38 mouse cellular contexts compared by ENCODE assay signal in the genomic region with DNA sequence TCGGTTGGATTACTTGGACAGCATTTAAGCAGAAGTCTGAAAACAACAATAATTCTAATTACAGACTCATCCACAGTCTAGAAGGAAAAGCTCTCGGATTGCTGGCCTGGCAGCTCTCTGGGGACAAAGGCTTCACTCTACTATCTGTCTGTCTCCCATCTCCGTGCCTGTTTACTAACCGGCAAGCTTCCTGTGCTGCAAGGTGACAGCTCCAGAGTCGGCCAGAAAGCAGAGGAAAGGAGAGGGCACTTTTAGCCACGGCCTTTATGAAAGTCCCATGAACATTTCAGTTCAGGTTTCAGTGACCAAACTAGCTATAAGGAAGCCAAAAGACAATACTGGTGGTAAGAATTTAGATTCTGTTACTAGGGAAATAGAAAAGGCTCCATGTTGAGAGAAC. TPM values are rescaled to one million over a fixed set of nuclear protein-coding genes. Genes with fewer than 3 reads are reported as not detected.
"Had no signal": no experiment of that assay in that cellular context is flagged by ENCODE, and none has a peak within 500 bp of the region (broad histone marks: within the 10 kb centered on the region; RNA-seq: fewer than 3 reads in every experiment).

No protein-coding gene starts in this region.

- H3K27ac ChIP-seq: heart, embryonic 13.5 days; heart, embryonic 15.5 days; hindbrain, embryonic 10.5 days; hindbrain, embryonic 12.5 days; hindbrain, embryonic 14.5 days; intestine, embryonic 15.5 days; layer of hippocampus, adult 2 months; left cerebral cortex, adult 2 months; limb, embryonic 10.5 days; limb, embryonic 12.5 days; liver, embryonic 14.5 days had no signal

- H3K4me2 ChIP-seq: heart, embryonic 13.5 days; heart, embryonic 15.5 days; hindbrain, embryonic 12.5 days; hindbrain, embryonic 14.5 days; intestine, embryonic 15.5 days; limb, embryonic 12.5 days; liver, embryonic 11.5 days had no signal

- DNase-seq: gastrocnemius, postnatal 14 days; heart, postnatal 4 days; kidney, adult 18-20 months; kidney, adult 8-10 months; kidney, postnatal 10 days; kidney, postnatal 25 days; kidney, postnatal 4 days; liver had no signal

- H3K4me3 ChIP-seq: heart, embryonic 13.5 days; heart, embryonic 15.5 days; hindbrain, embryonic 10.5 days; hindbrain, embryonic 12.5 days; intestine, embryonic 15.5 days; layer of hippocampus, adult 2 months; left cerebral cortex, adult 2 months; limb, embryonic 10.5 days; limb, embryonic 12.5 days had no signal

- H3K27me3 ChIP-seq: heart, embryonic 15.5 days; hindbrain, embryonic 12.5 days; intestine, embryonic 15.5 days; limb, embryonic 12.5 days had no signal

- H3K9me3 ChIP-seq: heart, embryonic 13.5 days; heart, embryonic 15.5 days; hindbrain, embryonic 10.5 days; hindbrain, embryonic 12.5 days; intestine, embryonic 15.5 days; limb, embryonic 10.5 days; limb, embryonic 12.5 days had no signal

- H3K36me3 ChIP-seq: heart, embryonic 13.5 days; heart, embryonic 15.5 days; hindbrain, embryonic 10.5 days; hindbrain, embryonic 12.5 days; intestine, embryonic 15.5 days; limb, embryonic 10.5 days; limb, embryonic 12.5 days had no signal

- H3K9ac ChIP-seq: heart, embryonic 13.5 days; heart, embryonic 15.5 days; hindbrain, embryonic 12.5 days; hindbrain, embryonic 14.5 days; intestine, embryonic 15.5 days; limb, embryonic 12.5 days; liver, embryonic 14.5 days had no signal

- ATAC-seq: hindbrain, embryonic 16.5 days; inflammation-experienced regulatory T-cells, adult 6 months; intestine, embryonic 15.5 days; intestine, postnatal 0 days had no signal

- H3K4me1 ChIP-seq: hindbrain, embryonic 12.5 days; intestine, embryonic 15.5 days; limb, embryonic 10.5 days had no signal

RNA-seq across cellular contexts. Expression of gene AI481877, which starts 37.1 kb away (rescaled TPM):
- total RNA-seq: gastrocnemius, adult 8-10 months; gastrocnemius, postnatal 14 days; gastrocnemius, postnatal 4 days; granulocyte monocyte progenitor cell, adult 5-6 weeks; heart, adult 8-10 months; heart, postnatal 25 days; heart, postnatal 4 days; layer of hippocampus, adult 2 months; layer of hippocampus, postnatal 10 days; layer of hippocampus, postnatal 25 days; left cerebral cortex, adult 2 months; left cerebral cortex, postnatal 14 days; left cerebral cortex, postnatal 36 days had no signal
- polyA plus RNA-seq: frontal cortex, adult 2 months; heart, embryonic 13.5 days; heart, embryonic 15.5 days; heart, postnatal 0 days; hindbrain, embryonic 10.5 days; hindbrain, embryonic 12.5 days; hindbrain, embryonic 14.5 days; inflammation-experienced regulatory T-cells, adult 6 months; intestine, embryonic 15.5 days; intestine, postnatal 0 days; kidney, embryonic 14.5 days; kidney, embryonic 16.5 days; limb, embryonic 10.5 days; limb, embryonic 14.5 days; liver, embryonic 11.5 days; liver, embryonic 14.5 days; liver, embryonic 16.5 days had no signal
